Mouse (Mus musculus) limb, embryonic 14.5 days (tissue): Measurements from ENCODE around the gene Fam189a1. TPM values are rescaled to one million over a fixed set of nuclear protein-coding genes. Genes with fewer than 3 reads are reported as not detected.

ENCODE experiments used
- ATAC-seq: fragments of 200-750 bp; cut with Nextera tagmentation; 2 replicates; pipeline ENCODE4 v1.8.0; 2017; ENCODE audit warnings: low read depth, moderate number of reproducible peaks, moderate TSS enrichment; ENCODE audit not compliant: low FRiP score
- DNase-seq: peaks from one replicate; pipeline ENCODE4 v3.0.0-alpha.2; 2015; ENCODE audit warnings: low spot score
- H3K27ac ChIP-seq: fragments of 300-500 bp; sonication (generic); replicated peaks from 2 replicates; pipeline ENCODE4 v1.5.1; 2014; ENCODE audit warnings: low read depth, mild to moderate bottlenecking, low read length, moderate library complexity, mixed read lengths
- H3K27me3 ChIP-seq: fragments of 300-500 bp; sonication (generic); 2 replicates; pipeline ENCODE4 v1.6.1; 2014; ENCODE audit warnings: low read length, mixed read lengths; ENCODE audit not compliant: control insufficient read depth, insufficient read depth
- H3K36me3 ChIP-seq: fragments of 300-500 bp; sonication (generic); 2 replicates; pipeline ENCODE4 v1.6.1; 2014; ENCODE audit warnings: mild to moderate bottlenecking, low read length, moderate library complexity, mixed read lengths; ENCODE audit not compliant: control insufficient read depth, insufficient read depth
- H3K4me1 ChIP-seq: fragments of 300-500 bp; sonication (generic); 2 replicates; pipeline ENCODE4 v1.6.1; 2014; ENCODE audit warnings: antibody characterized with exemption, low read length, mixed read lengths; ENCODE audit not compliant: control insufficient read depth, insufficient read depth
- H3K4me2 ChIP-seq: fragments of 300-500 bp; sonication (generic); replicated peaks from 2 replicates; pipeline ENCODE4 v1.6.1; 2014; ENCODE audit warnings: low read depth, mild to moderate bottlenecking, low read length, moderate library complexity; ENCODE audit not compliant: severe bottlenecking
- H3K4me3 ChIP-seq: fragments of 300-500 bp; sonication (generic); replicated peaks from 2 replicates; pipeline ENCODE4 v1.5.1; 2014; ENCODE audit warnings: low read length
- H3K9ac ChIP-seq: fragments of 300-500 bp; sonication (generic); 2 replicates; pipeline ENCODE4 v1.6.1; 2014; ENCODE audit warnings: mild to moderate bottlenecking, low read depth, low read length, moderate library complexity; ENCODE audit not compliant: severe bottlenecking
- H3K9me3 ChIP-seq: fragments of 300-500 bp; sonication (generic); 2 replicates; pipeline ENCODE4 v1.6.1; 2016; ENCODE audit warnings: low read length; ENCODE audit not compliant: control insufficient read depth
- POLR2A ChIP-seq: fragments of 200-500 bp; IDR thresholded peaks from 2 replicates; pipeline ENCODE4 v1.8.0; 2012; ENCODE audit warnings: inconsistent platforms, mild to moderate bottlenecking, moderate library complexity, borderline replicate concordance; ENCODE audit not compliant: insufficient read depth, insufficient read length; ENCODE audit errors: extremely low read depth
- WGBS: fragments of 180-500 bp; shearing (Covaris S2); extraction: QIAGEN DNeasy Blood & Tissue Kit; methylation state at CpG from one replicate; pipeline ENCODE4 v1.1.7; 2014; 5-methylcytosine and 5-hydroxymethylcytosine counted together
- polyA plus RNA-seq, 2 experiments: library from polyadenylated mRNA; depleted of rRNA in 1 of 2; stranded (reverse) in 1 of 2; unstranded in 1 of 2; fragments of >200 nt; fragmentation: Nextera tagmentation in 1 of 2; extraction: Ambion mirVana in 1 of 2; gene quantifications; 2 replicates each; pipeline versions ENCODE4 v1.2.1 to v1.2.3; 2012 to 2014

Fam189a1 gene
- polyA plus RNA-seq, 2 experiments: 7.4 to 15.1 TPM

GRCm38 (mm10) chr7:65021298-65021697 is 135.1 kb downstream of the Fam189a1 start:
- DNase-seq: no peak
- H3K27ac ChIP-seq: no peak overlapping the region
- H3K27me3 ChIP-seq: no peaks in the 10 kb centered on the region
- 78% methylated on average over 2 of the region's 2 CpGs for WGBS
- H3K4me3 ChIP-seq: no peak overlapping the region
- no peak overlapping the region for H3K4me2 ChIP-seq
- H3K36me3 ChIP-seq: no peaks in the 10 kb centered on the region
- no peak for TF ChIP-seq POLR2A
- no peaks in the 10 kb centered on the region for H3K9me3 ChIP-seq
- no peaks in the 10 kb centered on the region for H3K4me1 ChIP-seq
- no peak for ATAC-seq
- H3K9ac ChIP-seq: no peak overlapping the region

- Histone ChIP-seq H3K4me1 (no peaks in the 10 kb centered on the region), H3K9me3 (no peaks in the 10 kb centered on the region), H3K4me2 (no peak overlapping the region), H3K36me3 (no peaks in the 10 kb centered on the region), H3K4me3 (no peak overlapping the region), H3K27me3 (no peaks in the 10 kb centered on the region), H3K27ac (no peak overlapping the region), H3K9ac (no peak overlapping the region)
- no peak for DNase-seq
- no peak for ATAC-seq
- WGBS: 61% methylated on average over 8 of the region's 8 CpGs
- TF ChIP-seq POLR2A: no peak
Observed at GRCm38 (mm10) chr7:65018036-65018679, 138.2 kb downstream of the Fam189a1 start.

GRCm38 (mm10) chr7:65017348-65017747 is 139.0 kb downstream of the Fam189a1 start:
- DNase-seq (no peak), ATAC-seq (no peak)
- no peaks in the 10 kb centered on the region for H3K27me3 ChIP-seq
- H3K4me2 ChIP-seq: no peak overlapping the region
- no peak overlapping the region for H3K4me3 ChIP-seq
- H3K9me3 ChIP-seq: no peaks in the 10 kb centered on the region
- no peaks in the 10 kb centered on the region for H3K4me1 ChIP-seq
- no peaks in the 10 kb centered on the region for H3K36me3 ChIP-seq
- no peak overlapping the region for H3K27ac ChIP-seq
- no peak overlapping the region for H3K9ac ChIP-seq
- no peak for TF ChIP-seq POLR2A
- 58% methylated on average over 5 of the region's 5 CpGs for WGBS

- Histone ChIP-seq H3K4me3 (no peak overlapping the region), H3K9me3 (no peaks in the 10 kb centered on the region), H3K36me3 (no peaks in the 10 kb centered on the region), H3K4me2 (no peak overlapping the region), H3K27me3 (no peaks in the 10 kb centered on the region), H3K9ac (no peak overlapping the region), H3K27ac (no peak overlapping the region), H3K4me1 (peaks cover 9% of the 10 kb centered on the region)
- 36% methylated on average over 6 of the region's 6 CpGs for WGBS
- no peak for TF ChIP-seq POLR2A
- ATAC-seq (no peak), DNase-seq (peak; percentile 47)
Observed at GRCm38 (mm10) chr7:65011133-65011532, 145.2 kb downstream of the Fam189a1 start.

- TF ChIP-seq POLR2A: no peak
- Histone ChIP-seq H3K9me3 (no peaks in the 10 kb centered on the region), H3K4me1 (peaks cover 9% of the 10 kb centered on the region), H3K27ac (no peak overlapping the region), H3K4me3 (no peak overlapping the region), H3K9ac (no peak overlapping the region), H3K27me3 (no peaks in the 10 kb centered on the region), H3K36me3 (no peaks in the 10 kb centered on the region), H3K4me2 (no peak overlapping the region)
- DNase-seq (no peak), ATAC-seq (no peak)
- 68% methylated on average over 6 of the region's 6 CpGs for WGBS
Observed at GRCm38 (mm10) chr7:65010275-65010674, 146.1 kb downstream of the Fam189a1 start.

- DNase-seq: no peak
- ATAC-seq: no peak
- no peaks in the 10 kb centered on the region for H3K27me3 ChIP-seq
- no peak overlapping the region for H3K4me3 ChIP-seq
- 70% methylated on average over 2 of the region's 2 CpGs for WGBS
- H3K4me1 ChIP-seq: no peaks in the 10 kb centered on the region
- no peak overlapping the region for H3K4me2 ChIP-seq
- no peak for TF ChIP-seq POLR2A
- no peaks in the 10 kb centered on the region for H3K36me3 ChIP-seq
- H3K9ac ChIP-seq: no peak overlapping the region
- no peak overlapping the region for H3K27ac ChIP-seq
- H3K9me3 ChIP-seq: no peaks in the 10 kb centered on the region
Observed at GRCm38 (mm10) chr7:65005731-65006130, 150.6 kb downstream of the Fam189a1 start.
